Mouse (Mus musculus): ENCODE data around the gene Gm45208.

Gene Gm45208

GRCm38 (mm10) chrX:7727176-7727575, 5.1 kb downstream of the Gm45208 start:
- DNase-seq (ENCODE audit: low spot score in 2 of 2), result no peak

- peak; percentile 80 to 87 for DNase-seq (ENCODE audit: low spot score in 2 of 2)
Observed at GRCm38 (mm10) chrX:7728215-7728921, 6.3 kb downstream of the Gm45208 start, which contains the start of gene Praf2. Gene Praf2, plus strand, starts transcription at chrX:7728439.

GRCm38 (mm10) chrX:7728922-7729265, 6.8 kb downstream of the Gm45208 start:
- no peak for DNase-seq (ENCODE audit: low spot score in 2 of 2)

- DNase-seq (ENCODE audit: low spot score in 2 of 2), result peak; percentile 40 to 43
Observed at GRCm38 (mm10) chrX:7733571-7734156, 11.6 kb downstream of the Gm45208 start.

- no peak for DNase-seq (ENCODE audit: low spot score in 2 of 2)
Observed at GRCm38 (mm10) chrX:7739336-7740081, 17.5 kb downstream of the Gm45208 start.

GRCm38 (mm10) chrX:7740082-7740819, 18.2 kb downstream of the Gm45208 start:
- DNase-seq (ENCODE audit: low spot score in 2 of 2), result no peak

- DNase-seq (ENCODE audit: low spot score in 2 of 2), result no peak
Observed at GRCm38 (mm10) chrX:7741103-7741502, 19.1 kb downstream of the Gm45208 start.

- DNase-seq (ENCODE audit: low spot score in 2 of 2), result no peak
Observed at GRCm38 (mm10) chrX:7743470-7743869, 21.4 kb downstream of the Gm45208 start.

GRCm38 (mm10) chrX:7744940-7745339, 22.9 kb downstream of the Gm45208 start:
- DNase-seq (ENCODE audit: low spot score in 2 of 2), result no peak

- no peak for DNase-seq (ENCODE audit: low spot score in 2 of 2)
Observed at GRCm38 (mm10) chrX:7745429-7745828, 23.4 kb downstream of the Gm45208 start.

- peak; percentile 73 to 76 for DNase-seq (ENCODE audit: low spot score in 2 of 2)
Observed at GRCm38 (mm10) chrX:7750432-7751116, 28.5 kb downstream of the Gm45208 start, which contains the start of gene Ccdc120. Gene Ccdc120, minus strand, starts transcription at chrX:7750905.

- peak in 1 of 2 experiments; percentile 16 for DNase-seq (ENCODE audit: low spot score in 2 of 2)
Observed at GRCm38 (mm10) chrX:7753627-7754026, 31.6 kb downstream of the Gm45208 start.

GRCm38 (mm10) chrX:7762137-7762920, 40.3 kb downstream of the Gm45208 start, which contains the start of gene Tfe3:
Gene Tfe3, plus strand, starts transcription at chrX:7762560.
- peak; percentile 87 to 88 for DNase-seq (ENCODE audit: low spot score in 2 of 2)

- peak in 1 of 2 experiments; percentile 11 for DNase-seq (ENCODE audit: low spot score in 2 of 2)
Observed at GRCm38 (mm10) chrX:7762921-7763197, 40.8 kb downstream of the Gm45208 start.

- peak; percentile 17 to 22 for DNase-seq (ENCODE audit: low spot score in 2 of 2)
Observed at GRCm38 (mm10) chrX:7763631-7764393, 41.8 kb downstream of the Gm45208 start.

GRCm38 (mm10) chrX:7764657-7765280, 42.7 kb downstream of the Gm45208 start:
- DNase-seq (ENCODE audit: low spot score in 2 of 2), result no peak

- no peak for DNase-seq (ENCODE audit: low spot score in 2 of 2)
Observed at GRCm38 (mm10) chrX:7765281-7765670, 43.2 kb downstream of the Gm45208 start.

GRCm38 (mm10) chrX:7765764-7766163, 43.7 kb downstream of the Gm45208 start:
- DNase-seq (ENCODE audit: low spot score in 2 of 2), result peak; percentile 23 to 24

- DNase-seq (ENCODE audit: low spot score in 2 of 2), result no peak
Observed at GRCm38 (mm10) chrX:7769302-7770017, 47.4 kb downstream of the Gm45208 start.
